Comparison of ENCODE assay signal across 8 mouse cellular contexts in the genomic region with DNA sequence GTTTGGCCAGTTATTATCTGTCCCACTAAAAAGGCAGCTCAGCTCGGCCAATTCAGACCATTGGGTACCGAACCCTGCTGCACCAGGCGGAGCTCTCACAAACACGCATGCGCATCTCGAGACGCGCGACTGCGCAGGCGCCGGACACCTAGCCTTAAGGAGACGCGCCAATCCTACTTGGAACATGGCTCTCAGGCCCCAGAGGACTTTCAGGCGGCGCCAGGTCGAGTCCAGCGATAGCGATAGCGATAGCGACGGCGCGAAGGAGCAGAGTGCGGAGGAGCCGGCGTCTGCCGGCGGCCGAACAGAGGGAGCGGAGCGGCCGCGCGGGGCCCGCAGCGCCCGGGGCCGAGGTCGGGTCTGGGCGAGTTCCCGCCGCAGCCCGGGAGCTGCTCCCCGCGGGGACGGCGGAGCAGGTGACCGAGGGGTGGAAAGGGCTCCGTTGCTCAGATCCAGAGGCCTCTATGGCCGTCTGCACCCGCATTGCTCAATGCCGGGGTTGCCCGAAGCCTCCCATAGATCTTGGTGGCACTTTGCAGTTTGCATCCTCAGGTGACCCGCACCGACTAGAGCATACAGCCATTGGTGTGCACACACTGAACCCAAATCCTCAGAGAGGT. TPM values are rescaled to one million over a fixed set of nuclear protein-coding genes. Genes with fewer than 3 reads are reported as not detected.
DNase-seq lines count a peak whose midpoint lies in the region; ATAC-seq lines count a peak whose summit lies in the region.

A gene (plus strand): TSS at position 147 of the 620 bp plus-strand sequence.

- under 1% methylated on average over 56 of the region's 56 CpGs for WGBS in intestine, embryonic 14.5 days

- H3K4me1 ChIP-seq in intestine, embryonic 14.5 days (replicated peaks; ENCODE audit: control insufficient read depth, insufficient read depth, low read length): peaks cover 12% of the 10 kb centered on the region

- peak; percentile 94 to 98 for DNase-seq in adrenal gland, adult (ENCODE audit: inconsistent age in 2 of 2, low spot score in 1 of 2)
- DNase-seq in embryo, embryonic 10.5 days (ENCODE audit: low spot score): peak; percentile 95
- DNase-seq in gastrocnemius, postnatal 25 days: peak; percentile 88
- peak; percentile 97 for DNase-seq in intestine, embryonic 14.5 days (ENCODE audit: low spot score)
- peak; percentile 91 to 96 for DNase-seq in left cerebral cortex, postnatal 14 days (ENCODE audit: low spot score in 2 of 2)
- peak; percentile 96 for DNase-seq in mesoderm, embryonic 11.5 days (ENCODE audit: low read depth, low spot score)
- DNase-seq in right cerebral cortex, postnatal 36 days (ENCODE audit: low spot score in 2 of 2): peak; percentile 88 to 89
- peak; percentile 92 for DNase-seq in yolk sac, embryonic 10.5 days (ENCODE audit: low spot score)

- H3K9ac ChIP-seq in intestine, embryonic 14.5 days (ENCODE audit: low read length): peak within 1 kb of the TSS; percentile 91

- peak; percentile 92 for ATAC-seq in intestine, embryonic 14.5 days (replicated peaks; ENCODE audit: low FRiP score, low TSS enrichment, low read depth)

- H3K4me2 ChIP-seq in intestine, embryonic 14.5 days (ENCODE audit: low read length): peak within 1 kb of the TSS; percentile 72

- H3K9me3 ChIP-seq in intestine, embryonic 14.5 days (ENCODE audit: control insufficient read depth, low read length): no peaks in the 10 kb centered on the region

- H3K4me3 ChIP-seq in intestine, embryonic 14.5 days (ENCODE audit: low read depth, low read length): peak within 1 kb of the TSS; percentile 87

- no peaks in the 10 kb centered on the region for H3K27me3 ChIP-seq in intestine, embryonic 14.5 days (replicated peaks; ENCODE audit: control insufficient read depth, insufficient read depth, low read length)

- H3K36me3 ChIP-seq in intestine, embryonic 14.5 days (ENCODE audit: control insufficient read depth, insufficient read depth, low read length): peaks cover 22% of the 10 kb centered on the region

- H3K27ac ChIP-seq in intestine, embryonic 14.5 days (ENCODE audit: low read depth): peak within 1 kb of the TSS; percentile 76

- intact Hi-C loops in left cerebral cortex, postnatal 14 days (cut with DNase I): loop anchor here (10.0 kb wide), 1 partner anchor 89 kb away; no protein-coding TSS in a partner anchor

RNA-seq across cellular contexts. Expression of the gene that starts here (rescaled TPM):
- total RNA-seq in gastrocnemius, postnatal 25 days (2021): 1 to 10 TPM; 2.7 to 3.5 TPM
- polyA plus RNA-seq in intestine, embryonic 14.5 days (2014; fragmentation: Nextera tagmentation; extraction: Ambion mirVana): 12.8 and 13.8 TPM in 2 replicates
- 10 to 100 TPM in 1 of 2 experiments, 1 to 10 TPM in 1; 8.9 to 12.1 TPM for total RNA-seq in left cerebral cortex, postnatal 14 days (2021)

Comparison
In these comparisons a context has a peak if more than half of its experiments do, and no peak if none do; other contexts are left out.
1. Peak in every context shown above with its lines: DNase-seq, ATAC-seq, H3K4me3 ChIP-seq and H3K27ac ChIP-seq.